Mouse (Mus musculus) kidney, adult 2 months (tissue): ENCODE measurements around the gene Kank3. TPM values are rescaled to one million over a fixed set of nuclear protein-coding genes. Genes with fewer than 3 reads are reported as not detected.

ENCODE experiments used
- DNase-seq: peaks from one replicate; pipeline ENCODE4 v3.0.0; 2021
- H3K27ac ChIP-seq: fragments of 200-500 bp; 2 replicates; pipeline ENCODE4 v1.5.1; 2012; ENCODE audit warnings: low read depth, low read length, control low read depth, inconsistent platforms; ENCODE audit not compliant: insufficient read depth
- H3K27me3 ChIP-seq: fragments of 200-500 bp; replicated peaks from 2 replicates; pipeline ENCODE4 v1.6.1; 2012; ENCODE audit warnings: mild to moderate bottlenecking, moderate library complexity, low read length, inconsistent platforms; ENCODE audit not compliant: control insufficient read depth, insufficient read depth
- H3K36me3 ChIP-seq: fragments of 200-500 bp; 2 replicates; pipeline ENCODE4 v1.6.1; 2012; ENCODE audit warnings: mild to moderate bottlenecking, moderate library complexity, low read length, inconsistent platforms; ENCODE audit not compliant: control insufficient read depth, insufficient read depth
- H3K4me1 ChIP-seq: fragments of 200-500 bp; 2 replicates; pipeline ENCODE4 v1.6.1; 2011; ENCODE audit warnings: low read length; ENCODE audit not compliant: control insufficient read depth, insufficient read depth
- H3K4me3 ChIP-seq: fragments of 200-500 bp; 2 replicates; pipeline ENCODE4 v1.5.1; 2011; ENCODE audit warnings: mild to moderate bottlenecking, low read depth, low read length, control low read depth; ENCODE audit not compliant: insufficient read depth
- CTCF ChIP-seq: fragments of 200-500 bp; conservative IDR thresholded peaks from 2 replicates; pipeline ENCODE4 v1.5.1; 2011; ENCODE audit warnings: low read depth, mild to moderate bottlenecking, control low read depth, low read length, moderate library complexity, mixed read lengths; ENCODE audit not compliant: insufficient read depth, insufficient read length
- POLR2A ChIP-seq: fragments of 200-500 bp; IDR thresholded peaks from one replicate; pipeline ENCODE4 v1.6.1; 2011; ENCODE audit warnings: low read depth, low read length, control low read depth
- WGBS: fragments of 180-500 bp; shearing (Covaris S2); methylation state at CpG from one replicate; pipeline ENCODE4 v1.1.7; 2018; 5-methylcytosine and 5-hydroxymethylcytosine counted together
- polyA plus RNA-seq: library from polyadenylated mRNA; depleted of rRNA; stranded (reverse); fragments of >200 nt; gene quantifications from 2 replicates; pipeline ENCODE4 v1.2.3, GENCODE M21; 2012

Kank3 gene
- polyA plus RNA-seq, 1 experiment, result 83.0 TPM

DNA sequence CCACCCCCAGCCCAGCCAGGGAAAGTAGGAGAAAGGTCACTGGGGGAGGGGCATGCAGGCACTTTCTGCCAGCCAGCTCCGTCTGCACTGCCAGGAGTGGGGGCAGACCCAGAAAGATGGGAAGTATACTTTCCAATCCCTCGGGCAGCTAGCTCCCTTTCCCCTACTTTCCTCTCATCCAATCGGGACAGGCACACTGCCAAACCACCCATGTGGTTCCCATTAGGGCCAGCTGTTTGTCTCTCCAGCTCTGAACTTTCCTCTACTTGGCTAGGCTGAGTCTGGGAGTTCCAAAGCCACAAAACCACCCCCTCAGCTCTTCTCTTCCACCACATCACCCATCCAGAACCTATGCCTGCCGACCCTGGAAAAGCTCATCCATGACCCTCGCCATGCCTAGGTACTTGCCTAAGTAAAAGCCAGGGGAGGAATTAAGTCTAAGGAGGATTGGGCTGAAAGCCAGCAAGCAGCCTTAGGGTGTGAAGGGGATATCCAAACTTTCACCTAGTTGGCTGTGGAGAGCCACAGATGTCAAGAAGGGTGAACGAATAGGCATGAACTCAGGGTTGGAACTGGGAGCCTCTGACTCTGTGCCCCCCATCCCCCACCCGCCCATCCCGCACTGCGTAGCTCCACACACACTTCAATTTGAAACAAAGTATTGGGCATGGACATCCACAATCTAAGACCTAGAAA, 30.9 kb upstream of the Kank3 start:
- peak; percentile 99 for DNase-seq
- Histone ChIP-seq H3K4me1 (peaks cover 38% of the 10 kb centered on the region), H3K27ac (peak overlapping the region; percentile 75), H3K36me3 (peaks cover 5% of the 10 kb centered on the region; the same call in 1 of the 2 replicates), H3K27me3 (no peaks in the 10 kb centered on the region), H3K4me3 (peak overlapping the region; percentile 28)
- TF ChIP-seq POLR2A (peak; percentile 35), CTCF (no peak)
- WGBS, result 13% methylated on average over 9 of the region's 9 CpGs

DNA sequence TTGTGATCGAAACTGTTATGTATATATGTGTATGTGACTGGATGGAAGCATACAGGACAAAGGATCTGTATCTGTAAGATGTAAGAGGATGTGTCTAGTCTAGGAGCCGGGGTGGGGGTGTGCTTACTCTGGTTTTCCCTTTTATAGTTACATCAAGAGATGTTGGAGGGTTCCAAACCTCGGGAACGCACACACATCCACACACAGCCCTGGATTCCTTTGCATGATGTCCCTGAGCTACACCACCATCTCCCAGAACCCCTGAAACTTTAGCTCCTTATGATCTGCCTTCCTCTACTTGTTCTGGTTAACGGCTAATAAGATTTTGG, 30.4 kb upstream of the Kank3 start:
- WGBS, result 61% methylated on average over 5 of the region's 5 CpGs
- TF ChIP-seq CTCF (no peak), POLR2A (no peak)
- Histone ChIP-seq H3K27me3 (no peaks in the 10 kb centered on the region), H3K36me3 (peaks cover 5% of the 10 kb centered on the region; the same call in 1 of the 2 replicates), H3K4me3 (peak overlapping the region; percentile 39), H3K4me1 (peaks cover 36% of the 10 kb centered on the region), H3K27ac (peak overlapping the region; percentile 69)
- DNase-seq, result no peak

DNA sequence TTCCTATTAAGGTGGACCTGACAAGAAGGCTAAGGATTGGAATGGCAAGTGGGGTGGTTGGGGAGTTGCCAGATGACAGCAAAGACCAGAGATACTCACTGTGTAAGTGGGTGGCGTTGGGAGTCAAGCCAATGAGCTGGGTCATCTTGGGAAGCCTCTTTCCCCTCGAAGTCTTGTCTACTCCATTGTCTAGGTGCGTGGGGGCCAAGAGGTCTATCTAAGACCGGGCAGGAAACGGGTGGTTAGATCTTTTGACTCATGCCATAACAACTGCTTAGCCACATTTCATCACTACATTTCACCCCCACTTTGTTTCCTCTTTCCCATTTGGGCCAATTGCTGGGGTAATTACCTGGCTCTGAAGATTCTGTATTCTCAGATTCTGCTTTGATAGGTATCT, 29.9 kb upstream of the Kank3 start:
- peaks cover 31% of the 10 kb centered on the region for H3K4me1 ChIP-seq
- peaks cover 5% of the 10 kb centered on the region; the same call in 1 of the 2 replicates for H3K36me3 ChIP-seq
- no peaks in the 10 kb centered on the region for H3K27me3 ChIP-seq
- peak overlapping the region; percentile 69 for H3K27ac ChIP-seq
- DNase-seq, result no peak
- 53% methylated on average over 5 of the region's 5 CpGs for WGBS
- H3K4me3 ChIP-seq, result peak overlapping the region; percentile 39
- TF ChIP-seq CTCF (no peak), POLR2A (no peak)

GRCm38 (mm10) chr17:33781124-33781977, 29.0 kb upstream of the Kank3 start, which contains the start of gene Angptl4:
Gene Angptl4, minus strand, starts transcription at chr17:33781830.
- Histone ChIP-seq H3K36me3 (peaks cover 5% of the 10 kb centered on the region; the same call in 1 of the 2 replicates), H3K27ac (peak within 1 kb of the TSS; percentile 69), H3K27me3 (no peaks in the 10 kb centered on the region), H3K4me3 (peak within 1 kb of the TSS; percentile 39), H3K4me1 (peaks cover 28% of the 10 kb centered on the region)
- WGBS, result 7% methylated on average over 50 of the region's 50 CpGs
- TF ChIP-seq CTCF (no peak), POLR2A (no peak)
- DNase-seq, result peak; percentile 85

DNA sequence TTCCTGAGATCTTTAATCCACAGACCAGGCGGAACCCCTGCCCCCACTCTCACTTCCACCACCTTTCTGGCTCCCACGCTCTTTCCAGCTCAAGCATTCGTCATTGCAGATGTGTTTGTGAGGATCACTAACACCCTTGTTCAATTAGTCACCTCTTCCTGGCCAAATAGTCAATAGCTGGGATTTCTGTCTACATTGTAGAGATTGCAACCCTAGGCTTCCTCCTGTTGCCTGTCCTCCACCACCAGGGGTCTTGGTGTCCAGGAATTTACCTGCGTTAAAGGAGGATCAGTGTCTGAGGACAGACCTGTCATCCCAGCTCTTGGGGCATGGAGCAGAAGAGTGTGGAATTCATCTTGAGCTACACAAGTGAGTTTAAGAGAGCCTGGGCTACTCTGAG, 28.3 kb upstream of the Kank3 start:
- H3K27ac ChIP-seq, result peak overlapping the region; percentile 69
- peaks cover 28% of the 10 kb centered on the region for H3K4me1 ChIP-seq
- H3K4me3 ChIP-seq, result no peak overlapping the region
- no peak for TF ChIP-seq CTCF
- no peak for TF ChIP-seq POLR2A
- WGBS, result 39% methylated on average over 4 of the region's 4 CpGs
- no peak for DNase-seq
- H3K36me3 ChIP-seq, result peaks cover 3% of the 10 kb centered on the region; the same call in 1 of the 2 replicates
- no peaks in the 10 kb centered on the region for H3K27me3 ChIP-seq

- Histone ChIP-seq H3K27me3 (no peaks in the 10 kb centered on the region), H3K4me1 (peaks cover 24% of the 10 kb centered on the region), H3K27ac (peak overlapping the region; percentile 31; the same call in 1 of the 2 replicates), H3K36me3 (no peaks in the 10 kb centered on the region; the same call in 1 of the 2 replicates), H3K4me3 (no peak overlapping the region)
- TF ChIP-seq CTCF (no peak), POLR2A (no peak)
- DNase-seq, result peak; percentile 95
These were observed 26.9 kb upstream of the Kank3 start for GRCm38 (mm10) chr17:33783408-33783807.

DNA sequence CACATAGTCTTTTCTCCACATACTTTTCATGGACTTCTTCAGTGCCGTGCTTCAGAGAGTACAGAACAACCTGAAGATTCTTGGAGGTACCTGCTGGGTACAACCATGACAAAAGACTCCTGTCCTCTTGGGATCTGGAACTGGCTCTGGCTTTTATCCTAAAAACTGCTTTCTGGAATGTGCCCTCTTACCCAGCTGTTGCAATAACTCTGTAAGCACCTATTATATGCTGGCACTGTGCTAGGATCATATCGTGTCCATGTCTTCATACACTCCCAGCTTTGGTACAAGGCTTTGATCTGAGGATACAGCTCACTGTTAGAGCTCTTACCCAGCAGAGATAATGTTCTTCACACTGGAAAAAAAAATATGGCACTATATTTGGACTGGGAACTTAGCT, 25.4 kb upstream of the Kank3 start:
- Histone ChIP-seq H3K36me3 (no peaks in the 10 kb centered on the region), H3K27ac (no peak overlapping the region), H3K4me3 (no peak overlapping the region), H3K27me3 (no peaks in the 10 kb centered on the region), H3K4me1 (peaks cover 18% of the 10 kb centered on the region)
- 80% methylated on average over 2 of the region's 2 CpGs for WGBS
- TF ChIP-seq POLR2A (no peak), CTCF (no peak)
- no peak for DNase-seq
